Mouse (Mus musculus) CH12.LX (cell line): ENCODE results near the gene Zdhhc13. TPM values are rescaled to one million over a fixed set of nuclear protein-coding genes. Genes with fewer than 3 reads are reported as not detected.

Experiments
- DNase-seq: peaks from one replicate; pipeline ENCODE4 v3.0.0-alpha.2; 2013; ENCODE audit errors: extremely low read depth
- H3K27ac ChIP-seq: 2 replicates; pipeline ENCODE4 v1.5.1; 2012; ENCODE audit warnings: low read depth, mild to moderate bottlenecking, control low read depth, moderate library complexity; ENCODE audit not compliant: insufficient read depth
- H3K27me3 ChIP-seq: replicated peaks from 2 replicates; pipeline ENCODE3; 2012; ENCODE audit warnings: inconsistent platforms
- H3K36me3 ChIP-seq, 2 experiments: replicated peaks in 1 of 2; 2 replicates each; pipeline versions ENCODE3 to v1.6.1; 2012; ENCODE audit warnings: inconsistent platforms in 1 of 2, low read length in 1 of 2, mild to moderate bottlenecking in 1 of 2, mixed read lengths in 1 of 2, moderate library complexity in 1 of 2; ENCODE audit not compliant: control insufficient read depth in 1 of 2, insufficient read depth in 1 of 2
- H3K4me1 ChIP-seq, 2 experiments: 2 replicates each; pipeline ENCODE4 v1.6.1; 2012; ENCODE audit warnings: inconsistent platforms in 1 of 2, moderate library complexity in 1 of 2; ENCODE audit not compliant: insufficient read depth in 2 of 2, control insufficient read depth in 1 of 2
- H3K4me2 ChIP-seq: 2 replicates; pipeline ENCODE4 v1.6.1; 2012; ENCODE audit warnings: low read depth, mild to moderate bottlenecking, control low read depth; ENCODE audit not compliant: poor library complexity, insufficient read depth, severe bottlenecking
- H3K4me3 ChIP-seq, 3 experiments: fragments of 150-350 bp in 1 of 3; sonication (generic) in 1 of 3; replicated peaks in 1 of 3; 2 replicates each; pipeline versions ENCODE3 to v1.5.1; 2011 to 2012; ENCODE audit warnings: low read depth in 2 of 3, low read length in 2 of 3, mild to moderate bottlenecking in 2 of 3, moderate library complexity in 2 of 3, control low read depth in 1 of 3, improper control_type of control experiment in 1 of 3, inconsistent platforms in 1 of 3, mixed read lengths in 1 of 3; ENCODE audit not compliant: poor library complexity in 1 of 3
- H3K79me2 ChIP-seq: replicated peaks from 2 replicates; pipeline ENCODE4 v1.6.1; 2012; ENCODE audit warnings: mild to moderate bottlenecking, moderate library complexity; ENCODE audit not compliant: control insufficient read depth, poor library complexity, insufficient read depth, severe bottlenecking; ENCODE audit errors: extremely low read depth
- H3K9ac ChIP-seq: 2 replicates; pipeline ENCODE4 v1.6.1; 2012; ENCODE audit warnings: low read depth, mild to moderate bottlenecking, control low read depth, moderate library complexity; ENCODE audit not compliant: insufficient read depth
- H3K9me3 ChIP-seq: replicated peaks from 2 replicates; pipeline ENCODE3; 2012; ENCODE audit warnings: low read length, inconsistent platforms, mixed read lengths
- BHLHE40 ChIP-seq: IDR thresholded peaks from 2 replicates; pipeline ENCODE4 v1.6.1; 2011; ENCODE audit warnings: mild to moderate bottlenecking, low read depth, low read length, improper control_type of control experiment
- CHD1 ChIP-seq: IDR thresholded peaks from 2 replicates; pipeline ENCODE4 v1.6.1; 2012; ENCODE audit warnings: low read depth, low read length, improper control_type of control experiment, inconsistent platforms
- CHD2 ChIP-seq: IDR thresholded peaks from 2 replicates; pipeline ENCODE4 v1.6.1; 2011; ENCODE audit warnings: low read length, improper control_type of control experiment
- CTCF ChIP-seq, 2 experiments: IDR thresholded peaks in 1 of 2; conservative IDR thresholded peaks in 1 of 2; 2 replicates each; pipeline ENCODE4 v1.5.1; 2011 to 2012; ENCODE audit warnings: low read depth in 2 of 2, low read length in 2 of 2, improper control_type of control experiment in 1 of 2, inconsistent platforms in 1 of 2, mild to moderate bottlenecking in 1 of 2, moderate library complexity in 1 of 2
- EP300 ChIP-seq: IDR thresholded peaks from 2 replicates; pipeline ENCODE4 v1.6.1; 2011; ENCODE audit warnings: low read length, improper control_type of control experiment
- ETS1 ChIP-seq: conservative IDR thresholded peaks from 2 replicates; pipeline ENCODE4 v1.6.1; 2012; ENCODE audit warnings: low read depth, mild to moderate bottlenecking, inconsistent platforms, low read length, improper control_type of control experiment, moderate library complexity
- JUN ChIP-seq: IDR thresholded peaks from 2 replicates; pipeline ENCODE4 v1.6.1; 2011; ENCODE audit warnings: low read depth, mild to moderate bottlenecking, low read length, improper control_type of control experiment, moderate library complexity; ENCODE audit not compliant: insufficient read depth
- KAT2A ChIP-seq: IDR thresholded peaks from 2 replicates; pipeline ENCODE4 v1.6.1; 2012; ENCODE audit warnings: low read length, improper control_type of control experiment, inconsistent platforms; ENCODE audit not compliant: insufficient replicate concordance
- MAX ChIP-seq: IDR thresholded peaks from 2 replicates; pipeline ENCODE4 v1.6.1; 2011; ENCODE audit warnings: low read length, improper control_type of control experiment
- MXI1 ChIP-seq: IDR thresholded peaks from 2 replicates; pipeline ENCODE4 v1.6.1; 2011; ENCODE audit warnings: mild to moderate bottlenecking, low read depth, low read length, improper control_type of control experiment
- MYC ChIP-seq: IDR thresholded peaks from 2 replicates; pipeline ENCODE4 v1.6.1; 2011; ENCODE audit warnings: low read depth, mild to moderate bottlenecking, improper control_type of control experiment, low read length
- NELFE ChIP-seq: IDR thresholded peaks from 2 replicates; pipeline ENCODE4 v1.6.1; 2011; ENCODE audit warnings: low read depth, low read length, improper control_type of control experiment
- PAX5 ChIP-seq: IDR thresholded peaks from 2 replicates; pipeline ENCODE4 v1.6.1; 2012; ENCODE audit warnings: low read length, inconsistent platforms, mixed read lengths
- POLR2AphosphoS2 ChIP-seq: IDR thresholded peaks from 2 replicates; pipeline ENCODE4 v1.6.1; 2011; ENCODE audit warnings: low read depth, low read length, improper control_type of control experiment
- RCOR1 ChIP-seq: conservative IDR thresholded peaks from 2 replicates; pipeline ENCODE4 v1.6.1; 2012; ENCODE audit warnings: low read depth, mild to moderate bottlenecking, inconsistent platforms, low read length, improper control_type of control experiment
- SIN3A ChIP-seq: IDR thresholded peaks from 2 replicates; pipeline ENCODE4 v1.6.1; 2012; ENCODE audit warnings: low read length, improper control_type of control experiment, inconsistent platforms
- SMC3 ChIP-seq: IDR thresholded peaks from 2 replicates; pipeline ENCODE4 v1.6.1; 2011; ENCODE audit warnings: low read depth, low read length, improper control_type of control experiment
- ZC3H11A ChIP-seq: IDR thresholded peaks from 2 replicates; pipeline ENCODE4 v1.6.1; 2012; ENCODE audit warnings: low read depth, mild to moderate bottlenecking, inconsistent platforms, low read length, improper control_type of control experiment
- ZKSCAN1 ChIP-seq: IDR thresholded peaks from 2 replicates; pipeline ENCODE4 v1.6.1; 2012; ENCODE audit warnings: low read depth, inconsistent platforms, low read length, improper control_type of control experiment, borderline replicate concordance
- ZMIZ1 ChIP-seq: IDR thresholded peaks from 2 replicates; pipeline ENCODE4 v1.6.1; 2012; ENCODE audit warnings: low read depth, mild to moderate bottlenecking, inconsistent platforms, low read length, improper control_type of control experiment
- ZNF384 ChIP-seq: IDR thresholded peaks from 2 replicates; pipeline ENCODE4 v1.6.1; 2012; ENCODE audit warnings: low read depth, low read length, improper control_type of control experiment, inconsistent platforms
- dilution Hi-C: fragments of 300-500 bp; cut with MboI; formaldehyde crosslinking; loops from 2 replicates; pipeline ENCODE4 v1.14.3; 2020; ENCODE audit warnings: low sequenced_read_pairs; ENCODE audit not compliant: extremely low pct_unique_long_range_greater_than_20kb, extremely low pct_ligation_motif_present
- in situ Hi-C: fragments of 300-500 bp; cut with MboI; formaldehyde crosslinking; loops from 3 replicates; pipeline ENCODE4 v1.14.3; 2019; ENCODE audit warnings: low sequenced_read_pairs, low pct_ligation_motif_present, low pct_unique_long_range_greater_than_20kb, mixed read lengths
- polyA plus RNA-seq: library from polyadenylated mRNA; unstranded; fragments of >175 nt; gene quantifications from 2 replicates; pipeline ENCODE4 v1.2.1, GENCODE M21; 2012; ENCODE audit warnings: low read depth; ENCODE audit not compliant: insufficient read length
- total RNA-seq, 2 experiments: library from RNA; depleted of rRNA; stranded (reverse); fragments of 300-350 nt in 1 of 2; fragments of >200 nt in 1 of 2; gene quantifications; 2 replicates each; pipeline ENCODE4 v1.2.3; 2012 to 2014

Zdhhc13 gene
- total and polyA plus RNA-seq, 3 experiments, result 19.9 to 74.3 (median 32.3) TPM

DNA sequence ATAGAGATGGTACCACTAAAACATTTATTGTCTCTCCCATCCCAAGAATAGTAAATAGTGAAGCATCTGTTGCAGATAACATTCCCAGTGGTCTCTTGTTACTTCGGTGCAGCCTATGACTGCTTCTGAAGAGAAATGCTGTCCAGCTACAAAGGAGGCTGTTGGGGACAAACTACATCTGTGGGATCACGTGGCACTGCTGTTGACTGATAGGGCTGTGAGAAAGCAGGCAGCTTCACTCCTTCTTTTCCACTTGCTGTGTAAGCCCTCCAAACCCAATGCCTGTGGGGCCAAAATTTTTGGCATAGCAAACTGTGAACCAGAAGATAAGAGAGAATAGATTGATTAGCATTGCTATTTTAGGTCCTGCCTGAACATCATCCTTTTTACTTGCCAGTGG lies 41.6 kb downstream of the Zdhhc13 start:
- H3K79me2 ChIP-seq, result no peaks in the 10 kb centered on the region
- peaks cover 9 to 29% of the 10 kb centered on the region in 2 experiments for H3K4me1 ChIP-seq
- no peak overlapping the region for H3K27ac ChIP-seq
- H3K36me3 ChIP-seq, result peaks cover 11 to 25% of the 10 kb centered on the region in 2 experiments
- H3K27me3 ChIP-seq, result no peaks in the 10 kb centered on the region
- no peak overlapping the region for H3K4me2 ChIP-seq
- in situ Hi-C loops, result no loop called here
- H3K9ac ChIP-seq, result no peak overlapping the region
- H3K4me3 ChIP-seq, result no peak overlapping the region
- H3K9me3 ChIP-seq, result no peaks in the 10 kb centered on the region
- TF ChIP-seq KAT2A, result no peak
- TF ChIP-seq ZMIZ1, result no peak
- no peak for TF ChIP-seq SIN3A
- TF ChIP-seq JUN, result no peak
- no peak for TF ChIP-seq CHD1
- TF ChIP-seq RCOR1, result no peak
- TF ChIP-seq CHD2, result no peak
- no peak for TF ChIP-seq MAX
- TF ChIP-seq ETS1, result no peak
- TF ChIP-seq SMC3, result no peak
- no peak for TF ChIP-seq MXI1
- no peak for TF ChIP-seq MYC
- TF ChIP-seq PAX5, result no peak
- TF ChIP-seq ZKSCAN1, result no peak
- TF ChIP-seq ZC3H11A, result no peak
- TF ChIP-seq CTCF (conservative IDR thresholded peaks at IDR 0.05 in 1 of 2, IDR thresholded peaks at IDR 0.05 in 1 of 2; ENCODE audit: low read depth in 2 of 2, low read length in 2 of 2), result no peak
- no peak for TF ChIP-seq ZNF384
- no peak for TF ChIP-seq NELFE
- no peak for TF ChIP-seq POLR2AphosphoS2
- no peak for TF ChIP-seq EP300
- TF ChIP-seq, all 38 proteins: peak for 0
- DNase-seq, result no peak
- dilution Hi-C loops, result no loop called here

GRCm38 (mm10) chr7:48832735-48833134 lies 43.9 kb downstream of the Zdhhc13 start:
- peak; percentile 38 for DNase-seq
- dilution Hi-C loops (no loop called here), in situ Hi-C loops (no loop called here)
- Histone ChIP-seq H3K79me2 (no peaks in the 10 kb centered on the region), H3K36me3 (peaks cover 0 to 3% of the 10 kb centered on the region in 2 experiments), H3K4me2 (no peak overlapping the region), H3K9me3 (no peaks in the 10 kb centered on the region), H3K9ac (no peak overlapping the region), H3K4me1 (peaks cover 9 to 29% of the 10 kb centered on the region in 2 experiments), H3K4me3 (no peak overlapping the region), H3K27ac (no peak overlapping the region), H3K27me3 (no peaks in the 10 kb centered on the region)
- TF ChIP-seq BHLHE40, result no peak
